Mouse (Mus musculus): ENCODE data around the gene Aox3. TPM values are rescaled to one million over a fixed set of nuclear protein-coding genes. Genes with fewer than 3 reads are reported as not detected.

Gene Aox3
- polyA plus RNA-seq, 1 experiment, result 0.43 TPM

GRCm38 (mm10) chr1:58099119-58099518 lies 13.8 kb upstream of the Aox3 start:
- Histone ChIP-seq H3K27me3 (ENCODE audit: control insufficient read depth, insufficient read depth, low read length) (no peaks in the 10 kb centered on the region), H3K27ac (ENCODE audit: control insufficient read depth, insufficient read depth, low read length) (no peak overlapping the region), H3K36me3 (ENCODE audit: control insufficient read depth, insufficient read depth, low read length) (no peaks in the 10 kb centered on the region), H3K4me1 (replicated peaks; ENCODE audit: control insufficient read depth, insufficient read depth, low read length) (no peaks in the 10 kb centered on the region), H3K4me3 (ENCODE audit: control insufficient read depth, insufficient read depth, low read length) (no peak overlapping the region)
- no peak for TF ChIP-seq POLR2A (IDR thresholded peaks at IDR 0.05; ENCODE audit: control insufficient read depth, extremely low read depth, insufficient read depth, low read length, poor library complexity)
- TF ChIP-seq CTCF (IDR thresholded peaks at IDR 0.05; ENCODE audit: borderline replicate concordance, control insufficient read depth, extremely low read depth, insufficient read depth, low read length, poor library complexity), result no peak
- no peak for DNase-seq

- H3K36me3 ChIP-seq (ENCODE audit: control insufficient read depth, insufficient read depth, low read length), result no peaks in the 10 kb centered on the region
- no peak overlapping the region for H3K27ac ChIP-seq (ENCODE audit: control insufficient read depth, insufficient read depth, low read length)
- no peak for DNase-seq
- H3K4me3 ChIP-seq (ENCODE audit: control insufficient read depth, insufficient read depth, low read length), result no peak overlapping the region
- H3K27me3 ChIP-seq (ENCODE audit: control insufficient read depth, insufficient read depth, low read length), result no peaks in the 10 kb centered on the region
- TF ChIP-seq POLR2A (IDR thresholded peaks at IDR 0.05; ENCODE audit: control insufficient read depth, extremely low read depth, insufficient read depth, low read length, poor library complexity), result no peak
- TF ChIP-seq CTCF (IDR thresholded peaks at IDR 0.05; ENCODE audit: borderline replicate concordance, control insufficient read depth, extremely low read depth, insufficient read depth, low read length, poor library complexity), result no peak
- no peaks in the 10 kb centered on the region for H3K4me1 ChIP-seq (replicated peaks; ENCODE audit: control insufficient read depth, insufficient read depth, low read length)
- 71% methylated on average over 2 of the region's 2 CpGs for WGBS
Observed at GRCm38 (mm10) chr1:58101531-58102146, 11.3 kb upstream of the Aox3 start.

GRCm38 (mm10) chr1:58102494-58102893 lies 10.4 kb upstream of the Aox3 start:
- WGBS, result 11% methylated on average over 7 of the region's 7 CpGs
- TF ChIP-seq POLR2A (IDR thresholded peaks at IDR 0.05; ENCODE audit: control insufficient read depth, extremely low read depth, insufficient read depth, low read length, poor library complexity) (no peak), CTCF (IDR thresholded peaks at IDR 0.05; ENCODE audit: borderline replicate concordance, control insufficient read depth, extremely low read depth, insufficient read depth, low read length, poor library complexity) (no peak)
- no peaks in the 10 kb centered on the region for H3K27me3 ChIP-seq (ENCODE audit: control insufficient read depth, insufficient read depth, low read length)
- no peak for DNase-seq
- H3K27ac ChIP-seq (ENCODE audit: control insufficient read depth, insufficient read depth, low read length), result no peak overlapping the region
- H3K4me3 ChIP-seq (ENCODE audit: control insufficient read depth, insufficient read depth, low read length), result no peak overlapping the region
- no peaks in the 10 kb centered on the region for H3K36me3 ChIP-seq (ENCODE audit: control insufficient read depth, insufficient read depth, low read length)
- H3K4me1 ChIP-seq (replicated peaks; ENCODE audit: control insufficient read depth, insufficient read depth, low read length), result no peaks in the 10 kb centered on the region

GRCm38 (mm10) chr1:58105685-58106084 lies 7.2 kb upstream of the Aox3 start:
- H3K36me3 ChIP-seq (ENCODE audit: control insufficient read depth, insufficient read depth, low read length), result no peaks in the 10 kb centered on the region
- WGBS, result 95% methylated on average over 6 of the region's 6 CpGs
- no peak for DNase-seq
- TF ChIP-seq CTCF (IDR thresholded peaks at IDR 0.05; ENCODE audit: borderline replicate concordance, control insufficient read depth, extremely low read depth, insufficient read depth, low read length, poor library complexity), result no peak
- no peak for TF ChIP-seq POLR2A (IDR thresholded peaks at IDR 0.05; ENCODE audit: control insufficient read depth, extremely low read depth, insufficient read depth, low read length, poor library complexity)
- no peak overlapping the region for H3K27ac ChIP-seq (ENCODE audit: control insufficient read depth, insufficient read depth, low read length)
- H3K27me3 ChIP-seq (ENCODE audit: control insufficient read depth, insufficient read depth, low read length), result no peaks in the 10 kb centered on the region
- no peaks in the 10 kb centered on the region for H3K4me1 ChIP-seq (replicated peaks; ENCODE audit: control insufficient read depth, insufficient read depth, low read length)
- no peak overlapping the region for H3K4me3 ChIP-seq (ENCODE audit: control insufficient read depth, insufficient read depth, low read length)

GRCm38 (mm10) chr1:58107066-58107465 lies 5.9 kb upstream of the Aox3 start:
- Histone ChIP-seq H3K27ac (ENCODE audit: control insufficient read depth, insufficient read depth, low read length) (no peak overlapping the region), H3K27me3 (ENCODE audit: control insufficient read depth, insufficient read depth, low read length) (no peaks in the 10 kb centered on the region), H3K4me1 (replicated peaks; ENCODE audit: control insufficient read depth, insufficient read depth, low read length) (no peaks in the 10 kb centered on the region), H3K4me3 (ENCODE audit: control insufficient read depth, insufficient read depth, low read length) (no peak overlapping the region), H3K36me3 (ENCODE audit: control insufficient read depth, insufficient read depth, low read length) (no peaks in the 10 kb centered on the region)
- no peak for TF ChIP-seq CTCF (IDR thresholded peaks at IDR 0.05; ENCODE audit: borderline replicate concordance, control insufficient read depth, extremely low read depth, insufficient read depth, low read length, poor library complexity)
- TF ChIP-seq POLR2A (IDR thresholded peaks at IDR 0.05; ENCODE audit: control insufficient read depth, extremely low read depth, insufficient read depth, low read length, poor library complexity), result no peak
- DNase-seq, result no peak
- WGBS, result 91% methylated on average over 2 of the region's 2 CpGs

GRCm38 (mm10) chr1:58110241-58110640 lies 2.7 kb upstream of the Aox3 start:
- H3K36me3 ChIP-seq (ENCODE audit: control insufficient read depth, insufficient read depth, low read length), result no peaks in the 10 kb centered on the region
- DNase-seq, result no peak
- H3K4me3 ChIP-seq (ENCODE audit: control insufficient read depth, insufficient read depth, low read length), result no peak overlapping the region
- H3K4me1 ChIP-seq (replicated peaks; ENCODE audit: control insufficient read depth, insufficient read depth, low read length), result no peaks in the 10 kb centered on the region
- no peak overlapping the region for H3K27ac ChIP-seq (ENCODE audit: control insufficient read depth, insufficient read depth, low read length)
- no peaks in the 10 kb centered on the region for H3K27me3 ChIP-seq (ENCODE audit: control insufficient read depth, insufficient read depth, low read length)
- TF ChIP-seq CTCF (IDR thresholded peaks at IDR 0.05; ENCODE audit: borderline replicate concordance, control insufficient read depth, extremely low read depth, insufficient read depth, low read length, poor library complexity) (no peak), POLR2A (IDR thresholded peaks at IDR 0.05; ENCODE audit: control insufficient read depth, extremely low read depth, insufficient read depth, low read length, poor library complexity) (no peak)
- WGBS, result 96% methylated on average over 5 of the region's 5 CpGs

GRCm38 (mm10) chr1:58111315-58111714 lies 1.6 kb upstream of the Aox3 start:
- no peak overlapping the region for H3K4me3 ChIP-seq (ENCODE audit: control insufficient read depth, insufficient read depth, low read length)
- no peak for DNase-seq
- no peak overlapping the region for H3K27ac ChIP-seq (ENCODE audit: control insufficient read depth, insufficient read depth, low read length)
- 93% methylated on average over 4 of the region's 4 CpGs for WGBS
- no peaks in the 10 kb centered on the region for H3K27me3 ChIP-seq (ENCODE audit: control insufficient read depth, insufficient read depth, low read length)
- no peaks in the 10 kb centered on the region for H3K36me3 ChIP-seq (ENCODE audit: control insufficient read depth, insufficient read depth, low read length)
- no peak for TF ChIP-seq CTCF (IDR thresholded peaks at IDR 0.05; ENCODE audit: borderline replicate concordance, control insufficient read depth, extremely low read depth, insufficient read depth, low read length, poor library complexity)
- no peak for TF ChIP-seq POLR2A (IDR thresholded peaks at IDR 0.05; ENCODE audit: control insufficient read depth, extremely low read depth, insufficient read depth, low read length, poor library complexity)
- no peaks in the 10 kb centered on the region for H3K4me1 ChIP-seq (replicated peaks; ENCODE audit: control insufficient read depth, insufficient read depth, low read length)

Measured in thymus, adult 2 months (tissue).